Mouse (Mus musculus): Measurements from ENCODE around the gene Umad1. TPM values are rescaled to one million over a fixed set of nuclear protein-coding genes. Genes with fewer than 3 reads are reported as not detected.

The Umad1 gene
- total and polyA plus RNA-seq, 3 experiments: 7.6 to 17.5 (median 10.0) TPM

DNA sequence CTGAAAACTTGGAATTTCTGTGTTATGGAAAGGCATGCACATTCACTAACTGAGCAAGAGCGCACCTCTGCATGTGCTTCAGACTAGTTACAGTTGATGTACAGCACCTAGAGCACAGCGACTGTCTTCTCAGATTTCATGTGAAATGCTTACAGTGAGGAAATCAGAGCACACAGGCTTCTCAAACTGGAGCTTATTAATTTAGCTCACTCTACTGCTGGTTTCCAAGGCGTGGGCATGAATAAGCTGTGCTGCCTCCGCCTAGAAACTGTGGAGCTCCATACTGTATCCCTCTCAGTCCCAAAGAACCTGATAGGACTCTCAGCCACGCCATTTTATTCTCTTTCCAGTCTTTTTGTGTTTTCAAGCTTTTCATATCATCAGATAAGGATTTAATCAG lies 144.0 kb downstream of the Umad1 start:
- Histone ChIP-seq H3K79me2 (replicated peaks; ENCODE audit: control insufficient read depth, extremely low read depth, insufficient read depth, poor library complexity, severe bottlenecking) (no peaks in the 10 kb centered on the region), H3K9ac (ENCODE audit: insufficient read depth, low read depth) (no peak overlapping the region), H3K36me3 (replicated peaks in 1 of 2; ENCODE audit: control insufficient read depth in 1 of 2, insufficient read depth in 1 of 2, low read length in 1 of 2) (peaks cover 0 to 6% of the 10 kb centered on the region in 2 experiments), H3K27ac (ENCODE audit: insufficient read depth, low read depth) (no peak overlapping the region), H3K4me1 (ENCODE audit: control insufficient read depth in 1 of 2, insufficient read depth in 2 of 2) (no peaks in the 10 kb centered on the region), H3K27me3 (replicated peaks) (no peaks in the 10 kb centered on the region), H3K4me2 (ENCODE audit: insufficient read depth, low read depth, poor library complexity, severe bottlenecking) (no peak overlapping the region), H3K9me3 (replicated peaks; ENCODE audit: low read length) (no peaks in the 10 kb centered on the region), H3K4me3 (replicated peaks in 1 of 3; ENCODE audit: low read depth in 2 of 3, low read length in 2 of 3, poor library complexity in 1 of 3) (no peak overlapping the region)
- DNase-seq (ENCODE audit: extremely low read depth): no peak
- dilution Hi-C loops (cut with MboI; ENCODE audit: extremely low pct_ligation_motif_present, extremely low pct_unique_long_range_greater_than_20kb, low sequenced_read_pairs) (no loop called here), in situ Hi-C loops (cut with MboI; ENCODE audit: low pct_ligation_motif_present, low pct_unique_long_range_greater_than_20kb, low sequenced_read_pairs) (no loop called here)
- TF ChIP-seq POLR2A (IDR thresholded peaks at IDR 0.05; ENCODE audit: low read depth, low read length) (no peak), TCF12 (IDR thresholded peaks at IDR 0.05; ENCODE audit: low read depth, low read length) (no peak), HCFC1 (IDR thresholded peaks at IDR 0.05; ENCODE audit: low read depth, low read length) (no peak), ZKSCAN1 (IDR thresholded peaks at IDR 0.05; ENCODE audit: borderline replicate concordance, low read depth, low read length) (no peak)

DNA sequence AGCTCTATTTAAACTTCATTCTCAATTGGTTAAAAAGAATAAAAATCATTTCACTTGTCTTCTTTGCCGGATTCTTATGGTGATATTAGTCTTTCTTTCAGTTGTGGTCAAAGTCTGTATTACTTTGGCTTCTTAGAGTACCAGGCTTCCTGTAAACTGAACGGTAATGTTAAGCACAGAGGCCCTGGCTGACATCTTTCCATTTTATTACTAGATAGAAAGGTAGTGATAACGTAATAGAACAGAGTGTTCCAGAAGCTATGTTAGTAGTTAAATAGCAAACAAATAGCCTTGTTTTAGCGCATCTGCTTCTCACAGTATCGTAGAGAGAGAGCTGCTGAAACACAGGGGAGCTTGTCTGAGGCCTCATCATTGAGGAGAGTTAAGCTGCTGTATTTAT lies 146.8 kb downstream of the Umad1 start:
- TF ChIP-seq GABPA (IDR thresholded peaks at IDR 0.05; ENCODE audit: insufficient replicate concordance, low read depth, low read length) (no peak), USF1 (IDR thresholded peaks at IDR 0.05; ENCODE audit: low read depth, low read length) (no peak), RAD21 (IDR thresholded peaks at IDR 0.05; ENCODE audit: low read depth, low read length) (no peak), MYC (IDR thresholded peaks at IDR 0.05; ENCODE audit: low read depth, low read length) (no peak), ELF1 (IDR thresholded peaks at IDR 0.05; ENCODE audit: low read depth, low read length) (no peak), IRF4 (IDR thresholded peaks at IDR 0.05; ENCODE audit: low read depth, low read length) (no peak), MAFK (IDR thresholded peaks at IDR 0.05; ENCODE audit: insufficient replicate concordance, low read length) (no peak), MXI1 (IDR thresholded peaks at IDR 0.05; ENCODE audit: low read depth, low read length) (no peak), MAZ (IDR thresholded peaks at IDR 0.05; ENCODE audit: low read depth, low read length) (no peak), SIN3A (IDR thresholded peaks at IDR 0.05; ENCODE audit: low read length) (no peak), MEF2A (IDR thresholded peaks at IDR 0.05; ENCODE audit: borderline replicate concordance, low read depth, low read length) (no peak), USF2 (conservative IDR thresholded peaks at IDR 0.05; ENCODE audit: low read depth, low read length) (no peak), EP300 (IDR thresholded peaks at IDR 0.05; ENCODE audit: low read length) (no peak), TCF12 (IDR thresholded peaks at IDR 0.05; ENCODE audit: low read depth, low read length) (no peak), E2F4 (IDR thresholded peaks at IDR 0.05; ENCODE audit: insufficient replicate concordance, low read depth, low read length) (no peak), HCFC1 (IDR thresholded peaks at IDR 0.05; ENCODE audit: low read depth, low read length) (no peak), BHLHE40 (IDR thresholded peaks at IDR 0.05; ENCODE audit: low read depth, low read length) (no peak)
- peaks cover 0 to 4% of the 10 kb centered on the region in 2 experiments; a peak in 1 of 4 replicates for H3K4me1 ChIP-seq (ENCODE audit: control insufficient read depth in 1 of 2, insufficient read depth in 2 of 2)
- peaks cover 0 to 6% of the 10 kb centered on the region in 2 experiments for H3K36me3 ChIP-seq (replicated peaks in 1 of 2; ENCODE audit: control insufficient read depth in 1 of 2, insufficient read depth in 1 of 2, low read length in 1 of 2)
- no peaks in the 10 kb centered on the region for H3K27me3 ChIP-seq (replicated peaks)
- DNase-seq (ENCODE audit: extremely low read depth): no peak
- no peak overlapping the region for H3K4me2 ChIP-seq (ENCODE audit: insufficient read depth, low read depth, poor library complexity, severe bottlenecking)
- no peak overlapping the region for H3K27ac ChIP-seq (ENCODE audit: insufficient read depth, low read depth)
- dilution Hi-C loops (cut with MboI; ENCODE audit: extremely low pct_ligation_motif_present, extremely low pct_unique_long_range_greater_than_20kb, low sequenced_read_pairs) (no loop called here), in situ Hi-C loops (cut with MboI; ENCODE audit: low pct_ligation_motif_present, low pct_unique_long_range_greater_than_20kb, low sequenced_read_pairs) (no loop called here)
- no peak overlapping the region for H3K4me3 ChIP-seq (replicated peaks in 1 of 3; ENCODE audit: low read depth in 2 of 3, low read length in 2 of 3, poor library complexity in 1 of 3)
- H3K79me2 ChIP-seq (replicated peaks; ENCODE audit: control insufficient read depth, extremely low read depth, insufficient read depth, poor library complexity, severe bottlenecking): no peaks in the 10 kb centered on the region
- no peak overlapping the region for H3K9ac ChIP-seq (ENCODE audit: insufficient read depth, low read depth)
- no peaks in the 10 kb centered on the region for H3K9me3 ChIP-seq (replicated peaks; ENCODE audit: low read length)

Measured in CH12.LX (cell line).